Mouse (Mus musculus) cerebellum, adult 11 months (tissue): Measurements from ENCODE around the gene Prelid1.

Source experiments
- DNase-seq: peaks from one replicate; pipeline ENCODE4 v3.0.0; 2022

Gene Prelid1

DNA sequence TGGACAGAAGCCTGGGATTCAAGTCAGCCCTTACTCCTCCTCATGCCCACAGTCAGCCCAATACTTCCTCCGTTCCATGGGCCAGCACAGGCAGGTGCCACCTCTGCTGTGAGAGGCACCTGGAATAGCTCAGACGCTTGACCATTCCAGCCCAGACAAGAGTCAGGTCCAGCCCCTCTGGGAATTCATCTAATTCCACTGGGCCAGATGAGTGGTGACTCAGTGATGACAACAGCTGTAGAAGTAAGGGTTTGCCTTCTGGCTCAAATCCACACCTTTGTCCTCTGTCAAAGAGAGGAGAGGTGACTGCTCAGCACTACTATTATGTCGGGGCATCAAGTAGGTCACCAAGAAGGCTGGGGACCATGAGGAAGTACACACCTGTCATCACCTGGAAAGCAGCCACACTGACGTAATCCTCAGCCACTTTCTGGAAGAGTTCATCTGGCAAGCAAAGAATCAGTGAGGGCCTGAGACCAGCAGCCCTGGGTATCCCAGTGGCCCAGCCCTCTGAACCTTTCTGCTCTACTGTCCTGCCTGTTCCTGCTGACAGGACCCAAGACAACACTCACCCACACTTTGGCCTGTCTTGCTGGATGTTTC lies at the start of gene Prelid1:
Prelid1 (plus strand) TSS at position 570 of the 603 bp plus-strand sequence.
- DNase-seq, result no peak

DNA sequence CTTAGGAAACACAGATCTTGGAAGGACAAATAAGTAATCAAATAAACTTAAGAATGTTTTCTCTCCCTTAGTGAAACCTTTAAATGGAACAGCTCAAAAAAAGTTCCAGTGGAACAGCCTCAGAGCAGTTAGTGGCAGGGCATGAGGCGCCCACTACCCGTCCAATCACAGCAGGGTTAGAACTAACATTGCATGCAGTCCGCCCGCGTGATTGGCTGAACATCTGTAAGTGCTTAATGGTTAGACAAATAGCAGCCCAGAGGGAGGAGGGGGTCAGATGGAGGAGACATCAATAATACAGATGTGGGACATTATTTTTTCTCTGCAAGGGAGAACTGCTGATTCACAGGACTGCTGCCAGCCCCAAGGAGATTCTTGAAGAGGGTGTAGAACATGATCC lies 43.1 kb upstream of the Prelid1 start:
- no peak for DNase-seq

DNA sequence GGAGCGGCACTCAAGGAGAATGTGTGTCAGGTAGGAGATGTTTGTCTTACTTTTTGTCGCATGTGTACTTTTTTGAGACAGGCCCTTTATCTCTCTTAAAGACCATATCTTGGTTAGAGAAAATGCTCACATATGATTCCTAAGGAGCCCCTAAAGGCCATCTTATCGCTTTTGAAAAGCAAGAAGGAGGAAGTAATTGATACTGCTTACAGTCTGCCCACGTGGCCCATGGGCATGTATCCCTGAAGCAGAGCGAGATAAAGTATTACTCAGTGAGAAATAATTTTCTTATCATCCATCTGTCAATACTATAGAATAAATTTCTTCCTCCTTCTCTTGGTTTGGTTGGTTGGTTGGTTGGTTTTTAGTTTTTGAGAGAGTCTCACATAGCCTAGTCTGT lies 42.7 kb upstream of the Prelid1 start:
- DNase-seq, result no peak

DNA sequence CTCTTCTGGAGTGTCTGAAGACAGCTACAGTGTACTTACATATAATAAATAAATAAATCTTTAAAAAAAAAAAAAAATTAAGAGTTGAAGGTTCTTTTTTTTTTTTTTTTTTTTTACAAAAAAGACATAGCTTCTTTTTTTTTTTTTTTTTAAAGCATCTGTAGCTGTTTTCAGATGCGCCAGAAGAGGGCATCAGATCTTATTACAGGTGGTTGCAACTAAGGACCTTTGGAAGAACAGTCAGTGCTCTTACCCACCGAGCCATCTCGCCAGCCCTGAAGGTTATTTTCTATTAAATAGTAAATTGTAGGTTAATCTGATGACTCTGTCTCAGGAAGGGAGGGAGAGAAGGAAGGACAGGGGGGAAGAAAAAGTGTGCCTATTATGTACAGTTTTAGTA lies 31.4 kb upstream of the Prelid1 start:
- DNase-seq, result no peak

DNA sequence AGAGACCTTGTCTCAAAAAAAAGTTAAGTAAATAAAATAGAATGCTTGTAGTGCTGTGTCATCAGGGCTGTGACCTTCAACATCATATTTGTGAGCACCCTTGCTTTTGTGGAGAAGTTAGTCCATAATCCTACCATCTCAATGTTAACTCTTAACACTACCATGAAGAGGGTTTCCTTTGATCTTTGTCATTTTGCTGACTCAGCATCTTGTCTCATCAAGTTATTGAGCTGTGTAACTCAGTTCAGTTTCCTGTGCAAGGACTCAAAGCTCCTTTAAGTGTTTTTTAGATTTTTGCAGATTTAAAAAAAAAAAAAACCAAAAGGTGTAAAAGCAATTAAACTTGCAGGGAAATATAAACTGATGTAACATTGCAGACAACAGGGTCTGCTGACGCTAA lies 23.5 kb upstream of the Prelid1 start:
- DNase-seq, result no peak

DNA sequence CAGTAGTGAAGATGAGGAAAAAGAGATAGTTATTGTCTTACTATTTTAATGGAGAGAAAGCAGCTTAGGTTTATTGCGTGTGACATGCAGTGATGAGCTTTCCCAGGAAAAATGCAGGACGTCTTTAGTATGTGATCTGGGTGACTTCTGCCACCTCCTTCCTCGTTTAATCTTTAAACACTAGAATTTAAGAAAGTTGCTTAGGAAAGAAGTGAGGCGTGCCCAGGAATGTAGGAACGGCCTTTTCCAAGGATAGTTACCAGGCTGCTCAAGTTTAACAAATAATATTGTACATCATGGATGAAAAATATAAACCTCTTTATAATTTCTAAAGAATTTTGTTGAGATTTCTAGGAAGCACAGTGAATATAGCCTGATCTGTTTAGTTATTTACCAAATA lies 19.4 kb upstream of the Prelid1 start:
- no peak for DNase-seq

DNA sequence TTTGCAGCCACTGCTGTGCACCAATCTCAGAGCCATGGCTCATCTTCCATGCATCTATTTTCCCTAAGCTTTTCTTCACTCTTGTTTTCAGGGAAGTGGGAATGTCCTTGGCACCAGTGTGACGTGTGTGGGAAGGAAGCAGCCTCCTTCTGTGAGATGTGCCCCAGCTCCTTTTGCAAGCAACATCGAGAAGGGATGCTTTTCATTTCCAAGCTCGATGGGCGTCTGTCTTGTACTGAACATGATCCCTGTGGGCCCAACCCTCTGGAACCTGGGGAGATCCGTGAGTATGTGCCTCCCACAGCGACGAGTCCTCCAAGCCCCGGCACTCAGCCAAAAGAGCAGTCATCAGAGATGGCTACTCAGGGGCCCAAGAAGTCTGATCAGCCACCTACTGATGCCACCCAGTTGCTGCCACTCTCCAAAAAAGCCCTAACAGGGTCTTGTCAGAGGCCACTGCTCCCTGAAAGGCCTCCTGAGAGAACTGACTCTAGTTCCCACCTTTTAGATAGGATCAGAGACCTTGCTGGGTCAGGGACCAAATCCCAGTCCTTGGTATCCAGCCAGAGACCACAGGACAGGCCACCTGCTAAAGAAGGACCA lies 8.2 kb upstream of the Prelid1 start:
- DNase-seq, result no peak

DNA sequence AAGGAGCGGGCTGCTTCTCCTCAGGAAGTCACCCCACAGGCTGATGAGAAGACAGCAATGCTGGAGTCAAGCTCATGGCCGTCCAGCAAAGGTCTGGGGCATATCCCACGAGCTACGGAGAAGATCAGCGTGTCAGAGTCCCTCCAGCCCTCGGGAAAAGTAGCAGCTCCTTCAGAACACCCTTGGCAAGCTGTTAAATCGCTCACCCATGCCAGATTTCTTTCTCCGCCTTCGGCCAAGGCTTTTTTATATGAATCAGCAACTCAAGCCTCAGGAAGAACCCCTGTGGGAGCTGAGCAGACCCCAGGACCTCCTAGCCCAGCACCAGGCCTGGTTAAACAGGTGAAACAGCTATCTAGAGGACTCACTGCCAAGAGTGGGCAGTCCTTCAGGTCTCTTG lies 7.2 kb upstream of the Prelid1 start:
- DNase-seq, result no peak

DNA sequence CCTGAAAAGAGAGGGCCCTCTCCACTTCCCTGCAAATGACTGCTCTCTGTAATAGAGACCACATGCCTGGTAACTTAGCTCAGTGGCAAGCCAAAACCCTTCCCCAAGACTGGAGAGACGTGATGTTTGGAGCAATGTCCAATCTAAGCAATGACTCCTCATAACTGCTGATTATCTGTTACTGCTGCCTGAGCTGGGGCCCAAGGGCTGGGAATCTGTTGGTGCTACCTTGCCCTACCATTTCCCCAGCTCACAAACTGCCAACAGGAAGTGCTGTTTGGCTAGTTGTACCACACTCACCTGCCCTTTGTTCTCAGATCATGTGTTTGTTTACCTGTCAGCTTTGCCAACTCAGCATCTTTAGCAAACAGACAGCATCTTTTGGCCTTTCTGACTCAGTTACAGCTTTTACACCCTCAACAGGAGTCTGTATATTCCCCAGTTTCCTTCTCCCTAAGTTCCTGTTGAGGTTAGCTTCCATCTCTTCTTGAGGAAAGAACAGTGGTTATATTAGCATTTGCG lies 5.3 kb upstream of the Prelid1 start:
- DNase-seq, result no peak

DNA sequence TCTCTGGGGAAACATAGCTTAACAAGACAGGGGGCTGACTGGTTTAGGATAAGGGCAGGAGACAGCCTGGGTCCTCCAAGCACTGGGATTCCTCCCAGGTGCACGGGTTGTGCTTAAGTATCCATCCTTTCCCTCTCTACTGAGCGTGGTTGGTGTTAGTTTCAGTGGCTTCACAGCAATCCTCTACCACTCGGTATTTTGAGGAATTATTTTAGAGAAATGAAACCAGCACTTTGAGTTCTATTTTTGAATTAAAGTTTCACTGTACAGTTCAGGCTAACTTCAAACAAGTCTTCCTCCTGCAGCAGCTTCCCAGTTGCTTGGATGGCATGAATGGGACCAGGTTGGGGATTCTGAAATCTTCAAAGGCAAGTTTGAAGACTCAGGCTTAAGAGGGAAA lies 1.9 kb upstream of the Prelid1 start:
- DNase-seq, result no peak

DNA sequence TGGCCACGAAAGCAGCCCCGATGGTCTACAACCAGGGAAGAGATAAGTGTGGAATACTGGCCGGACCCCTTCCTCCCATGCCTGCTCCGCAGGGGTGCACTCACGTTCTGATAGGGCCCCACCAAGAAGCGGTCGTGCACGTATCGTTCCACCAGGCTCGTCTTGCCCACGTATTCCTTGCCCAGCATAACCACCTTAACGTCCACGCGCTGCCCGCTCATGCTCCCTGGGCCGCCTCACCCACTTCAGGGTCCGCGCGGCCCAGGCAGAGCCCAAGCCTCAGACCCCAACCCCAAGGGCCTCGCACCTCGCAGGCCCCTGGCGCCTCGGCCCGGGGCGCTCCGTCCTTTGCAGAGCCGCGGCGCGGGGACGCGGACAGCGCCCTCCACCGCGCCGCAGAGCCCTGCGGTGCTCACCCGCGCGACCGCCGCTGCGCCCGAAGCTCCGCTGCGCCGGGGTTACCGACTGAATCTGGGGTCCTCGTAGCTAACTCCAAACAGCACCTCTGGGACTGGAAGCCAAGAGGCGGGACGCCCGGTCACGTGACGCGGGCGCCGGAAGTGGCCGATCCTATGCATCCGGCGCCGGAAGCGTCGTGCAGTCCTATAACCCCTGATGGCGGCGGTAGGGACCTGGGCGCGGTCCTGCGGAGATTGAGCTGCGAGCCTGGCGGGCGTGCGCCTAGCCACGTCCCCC lies 1.3 kb downstream of the Prelid1 start, which contains the start of gene Rab24:
Rab24 (minus strand) TSS at position 513 of the 696 bp plus-strand sequence.
- peak; percentile 83 for DNase-seq

DNA sequence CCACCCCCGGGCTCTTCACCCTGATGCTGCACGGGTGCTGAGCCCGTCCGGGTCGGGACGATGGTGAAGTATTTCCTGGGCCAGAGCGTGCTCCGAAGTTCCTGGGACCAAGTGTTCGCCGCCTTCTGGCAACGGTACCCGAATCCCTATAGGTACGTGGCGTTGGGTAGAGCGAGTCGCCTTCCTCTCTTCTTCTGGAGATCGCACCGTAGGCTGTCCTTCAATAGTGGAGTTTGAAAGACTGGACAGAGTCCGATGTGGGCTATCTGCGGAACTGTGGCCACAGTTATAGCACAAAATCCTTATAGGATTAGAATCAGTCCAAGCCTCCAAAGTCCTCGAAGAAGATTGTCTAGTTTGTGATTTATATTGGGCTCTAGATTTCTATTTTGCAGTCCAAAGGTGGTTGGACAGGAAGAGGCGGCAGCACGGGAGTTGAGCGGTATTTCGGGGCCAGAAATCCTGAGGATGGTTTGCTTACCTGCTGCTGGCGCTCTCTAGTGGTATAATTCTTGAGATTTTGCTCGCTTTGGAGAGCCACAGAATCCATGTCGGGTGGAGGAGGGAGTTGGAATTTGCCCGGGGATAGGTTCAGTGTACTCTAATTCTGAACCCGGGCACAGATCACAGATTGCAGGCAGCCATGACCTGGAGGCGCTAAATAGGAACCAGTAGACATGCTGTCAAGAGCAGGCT lies 2.0 kb downstream of the Prelid1 start:
- no peak for DNase-seq

DNA sequence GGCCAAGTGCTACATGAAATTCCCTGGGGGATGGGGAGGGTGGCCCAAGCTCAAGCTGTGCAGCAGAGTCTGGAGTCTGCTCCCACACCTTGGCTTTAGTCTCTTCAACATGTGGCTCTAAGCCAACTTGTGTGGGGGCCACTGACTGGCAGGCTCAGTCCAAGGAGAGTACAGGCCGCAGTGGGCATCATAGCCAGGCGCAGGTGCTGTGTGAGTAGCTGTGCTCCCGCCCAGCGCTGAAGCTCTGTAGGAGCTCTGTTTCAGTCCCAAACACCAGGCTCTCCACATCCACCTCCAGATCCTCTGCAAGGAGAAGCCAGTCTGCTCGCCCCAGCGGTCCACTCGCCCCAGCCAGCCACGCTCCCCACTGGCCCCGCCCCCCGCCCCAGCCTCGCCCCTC lies 5.3 kb downstream of the Prelid1 start:
- DNase-seq, result no peak

DNA sequence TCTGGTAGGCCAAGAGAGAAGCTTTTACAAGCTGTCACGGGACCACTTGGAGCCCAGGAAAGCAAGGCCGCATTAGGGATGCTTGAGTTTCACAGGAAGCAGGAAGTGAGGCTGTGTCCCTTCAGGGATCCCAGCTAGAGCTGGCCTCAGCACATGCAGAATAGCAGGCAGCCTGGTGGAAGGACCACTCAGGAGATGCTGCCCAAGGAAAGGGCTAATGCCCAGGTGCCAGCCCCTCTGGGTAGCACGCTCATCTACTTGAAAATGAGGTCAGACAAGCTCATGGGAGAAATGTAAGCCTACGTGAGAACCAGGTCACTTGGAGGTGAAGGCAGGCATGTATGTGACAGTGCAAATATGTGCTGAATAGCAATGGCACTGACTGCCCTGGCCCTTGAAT lies 6.9 kb downstream of the Prelid1 start:
- DNase-seq, result no peak

DNA sequence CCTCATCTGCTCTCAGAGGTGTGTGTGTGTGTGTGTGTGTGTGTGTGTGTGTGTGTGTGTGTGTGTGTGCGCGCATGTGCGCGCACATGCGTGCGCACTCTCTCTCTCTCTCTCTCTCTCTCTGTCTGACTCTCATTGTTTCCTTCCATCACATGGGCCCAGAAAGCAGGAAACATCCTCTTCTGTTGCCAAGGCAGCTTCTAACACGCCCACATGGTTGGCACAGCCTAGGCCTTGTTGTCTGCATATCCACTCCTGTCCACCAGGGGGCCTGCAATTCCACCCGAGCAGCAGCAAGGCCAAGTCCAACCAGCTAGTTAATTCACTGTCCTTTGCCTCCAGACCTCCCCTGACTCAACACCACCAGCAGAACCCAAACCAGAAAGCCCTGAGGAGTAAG lies 7.3 kb downstream of the Prelid1 start:
- DNase-seq, result peak; percentile 78

DNA sequence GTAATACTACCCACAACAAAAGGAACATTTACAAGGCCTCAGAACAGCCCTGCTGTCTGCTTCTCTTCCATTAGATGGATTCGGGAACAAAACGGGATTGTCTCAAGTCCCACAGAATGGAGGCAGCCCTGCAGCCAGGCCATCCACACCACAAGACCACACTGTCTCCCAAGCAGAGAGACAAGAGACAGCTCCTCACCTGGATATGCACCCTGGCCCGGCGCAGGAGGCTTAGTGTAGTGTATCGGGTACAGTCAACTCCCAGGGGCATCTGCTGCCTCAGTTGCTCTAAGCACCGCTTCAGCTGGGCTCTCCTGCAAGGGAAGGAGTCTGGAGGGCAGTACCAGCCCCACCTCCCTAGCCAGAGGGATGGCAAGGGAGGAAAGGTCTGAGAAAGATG lies 7.9 kb downstream of the Prelid1 start:
- DNase-seq, result no peak

DNA sequence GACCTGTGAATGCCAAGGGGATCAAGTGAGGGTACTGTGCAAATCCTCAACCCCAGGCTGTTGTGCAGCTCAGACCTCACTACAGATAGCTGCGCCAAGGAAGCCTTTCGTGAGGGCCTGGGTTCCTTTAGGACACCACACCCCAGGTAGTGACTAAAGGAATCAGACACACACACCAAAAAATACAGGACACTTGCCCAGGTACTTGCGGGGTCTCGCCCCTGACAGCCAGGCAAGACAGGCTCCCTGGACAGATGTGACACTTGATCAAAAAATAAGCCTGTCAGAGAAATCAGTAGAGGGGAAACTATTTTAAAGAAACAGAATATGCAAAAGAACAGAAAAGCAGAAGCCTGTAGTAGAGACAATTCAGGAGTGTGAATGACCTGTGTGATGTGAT lies 8.3 kb downstream of the Prelid1 start:
- no peak for DNase-seq

DNA sequence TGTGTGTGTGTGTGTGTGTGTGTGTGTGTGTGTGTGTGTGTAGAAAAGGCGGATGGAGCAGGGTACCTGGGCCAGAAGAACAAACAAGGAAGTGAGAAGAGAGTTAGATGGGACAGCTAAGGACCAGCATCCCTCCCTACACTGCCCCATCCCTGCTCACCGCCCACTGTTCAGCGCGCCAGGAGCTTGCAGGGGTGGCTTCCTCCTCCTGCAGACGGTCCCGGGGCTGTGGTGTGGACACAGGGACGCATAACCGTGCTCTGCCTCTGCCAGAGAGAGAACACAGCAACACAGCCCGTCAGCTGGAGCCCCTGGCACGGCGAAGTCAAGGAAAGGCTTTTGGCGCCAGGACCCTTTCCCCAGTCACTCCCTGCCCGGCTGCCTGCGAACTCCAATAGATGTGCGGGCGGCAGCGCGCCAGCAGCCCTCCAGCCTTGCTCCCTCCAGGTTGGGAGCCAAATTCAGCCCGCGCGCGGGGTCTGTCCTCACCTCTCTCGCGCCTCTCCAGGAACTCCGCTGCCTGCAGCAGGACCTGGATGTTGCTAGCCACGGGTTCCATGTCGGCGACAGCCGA lies 8.9 kb downstream of the Prelid1 start:
- no peak for DNase-seq

DNA sequence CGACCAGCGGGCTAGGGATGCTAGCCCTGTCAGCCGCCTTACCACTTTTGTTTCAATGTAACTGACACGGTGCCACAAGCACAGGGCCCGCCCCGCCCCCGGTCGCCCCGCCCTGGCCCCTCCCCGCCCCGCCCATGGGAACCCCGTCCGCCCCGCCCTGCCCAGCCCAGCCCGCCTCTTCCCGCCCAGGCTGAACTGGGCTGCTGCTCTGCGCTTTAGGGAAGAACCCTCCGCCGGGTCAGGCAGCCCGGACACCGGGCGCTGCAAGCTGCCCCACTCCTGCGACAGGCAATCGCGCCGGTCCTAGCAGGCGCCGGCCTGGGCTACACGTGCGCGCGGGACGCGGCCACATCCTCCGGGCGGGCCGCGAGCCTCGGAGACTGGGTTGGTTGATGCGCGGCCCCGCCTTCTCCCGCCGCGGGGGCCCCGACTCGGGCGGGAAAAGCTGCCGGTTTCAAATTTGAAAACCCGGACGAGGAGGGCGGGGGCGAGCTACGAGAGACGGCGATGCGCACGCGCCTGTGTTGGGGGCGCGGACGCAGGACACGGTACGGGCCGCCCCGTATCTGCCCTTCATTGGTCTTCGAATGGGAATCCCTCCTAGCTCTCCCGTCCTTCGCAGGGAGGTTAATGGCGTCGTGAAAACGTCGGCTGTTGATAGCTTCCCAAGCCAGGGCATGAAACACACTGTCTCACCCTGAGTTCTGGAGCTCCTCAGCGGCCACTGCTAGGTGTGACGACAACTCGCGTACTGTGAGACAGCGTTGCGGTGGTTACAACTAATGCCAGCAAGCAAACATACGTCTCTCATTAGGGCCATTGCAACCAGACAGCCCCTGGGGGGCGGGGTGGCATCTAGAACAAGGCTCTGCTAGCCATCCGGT lies 9.6 kb downstream of the Prelid1 start, which contains the start of gene Mxd3:
Mxd3 (minus strand) TSS at position 141 of the 884 bp plus-strand sequence.
- peak; percentile 59 for DNase-seq

DNA sequence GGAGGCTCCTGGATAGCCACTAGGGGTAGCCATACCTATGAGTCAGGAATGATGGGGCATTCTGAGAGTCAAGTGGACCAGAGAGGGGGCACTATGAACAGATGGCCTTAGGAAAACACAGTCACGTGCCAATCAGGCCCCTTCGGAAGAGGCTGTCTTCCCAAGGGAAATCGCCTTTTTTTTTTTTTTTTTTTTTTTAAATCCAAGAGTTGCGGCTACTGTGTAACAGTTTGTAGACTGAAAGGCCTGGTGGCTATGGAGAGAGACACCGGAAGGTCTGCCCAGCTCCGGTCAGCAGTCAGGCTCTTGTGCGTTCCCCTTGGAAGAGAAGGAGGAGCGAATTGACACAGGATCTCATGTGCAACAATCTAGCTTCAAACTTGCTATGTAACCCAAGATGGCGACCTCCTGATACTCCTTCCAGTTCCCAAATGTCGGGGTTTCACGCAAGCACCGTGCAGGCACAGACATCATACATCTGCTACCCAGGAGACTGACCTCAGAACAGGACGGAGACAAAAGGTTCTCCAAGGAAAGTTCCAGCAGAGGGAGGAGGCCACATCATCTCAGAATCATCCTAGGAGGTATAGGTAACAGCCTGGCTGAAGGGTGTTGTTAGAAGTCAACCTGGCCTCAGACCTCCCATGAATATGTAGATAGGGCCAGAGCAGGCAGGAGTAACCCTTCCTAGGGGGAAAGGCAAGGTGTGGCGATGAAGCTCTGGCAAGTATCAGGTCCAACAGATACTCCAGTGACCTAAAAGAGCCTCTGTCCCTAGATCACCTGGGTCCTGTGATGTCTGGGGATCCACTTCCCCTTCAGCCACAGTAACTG lies 10.5 kb downstream of the Prelid1 start:
- no peak for DNase-seq

DNA sequence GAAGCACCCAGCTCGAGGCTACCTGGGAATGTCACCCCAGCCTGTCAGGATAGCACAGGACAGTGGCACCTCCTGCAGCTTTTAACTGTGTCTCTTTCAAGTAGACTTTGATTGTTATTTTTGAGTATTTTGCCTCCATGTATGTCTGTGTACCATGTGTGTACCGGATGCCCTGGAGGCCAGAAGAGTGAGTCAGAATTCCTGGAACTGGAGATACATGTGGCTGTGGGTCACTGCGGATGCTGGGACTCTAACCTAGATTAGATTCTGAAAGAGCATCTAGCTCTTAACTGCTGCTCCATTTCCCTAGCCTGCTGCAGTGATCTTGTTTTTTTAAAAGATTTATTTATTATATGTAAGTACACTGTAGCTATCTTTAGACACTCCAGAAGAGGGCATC lies 12.0 kb downstream of the Prelid1 start:
- no peak for DNase-seq
